Mouse (Mus musculus) kidney, adult 11 months (tissue): ENCODE measurements around the gene Nek2.

Source experiments
- DNase-seq: peaks from one replicate; pipeline ENCODE4 v3.0.0; 2022

Gene Nek2

DNA sequence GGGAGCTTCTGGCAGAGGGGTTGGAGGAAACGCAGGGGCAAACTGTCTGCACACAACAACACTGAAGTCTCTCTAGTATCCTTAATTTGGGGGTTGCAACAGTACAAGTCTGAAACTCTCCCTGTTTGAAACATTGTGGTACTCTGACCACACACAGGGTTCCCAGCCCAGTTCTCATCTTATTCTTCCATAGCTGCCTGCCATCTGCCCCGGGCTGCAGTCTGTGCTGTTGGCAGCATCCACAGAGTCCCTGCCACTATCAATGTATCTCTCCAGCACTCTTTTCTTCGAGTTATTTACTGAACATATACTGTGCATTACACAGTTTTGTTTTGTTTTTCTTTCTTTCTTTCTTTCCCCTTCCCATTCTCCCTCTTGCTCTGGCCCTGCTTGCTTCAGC lies 4.6 kb upstream of the Nek2 start:
- no peak for DNase-seq

DNA sequence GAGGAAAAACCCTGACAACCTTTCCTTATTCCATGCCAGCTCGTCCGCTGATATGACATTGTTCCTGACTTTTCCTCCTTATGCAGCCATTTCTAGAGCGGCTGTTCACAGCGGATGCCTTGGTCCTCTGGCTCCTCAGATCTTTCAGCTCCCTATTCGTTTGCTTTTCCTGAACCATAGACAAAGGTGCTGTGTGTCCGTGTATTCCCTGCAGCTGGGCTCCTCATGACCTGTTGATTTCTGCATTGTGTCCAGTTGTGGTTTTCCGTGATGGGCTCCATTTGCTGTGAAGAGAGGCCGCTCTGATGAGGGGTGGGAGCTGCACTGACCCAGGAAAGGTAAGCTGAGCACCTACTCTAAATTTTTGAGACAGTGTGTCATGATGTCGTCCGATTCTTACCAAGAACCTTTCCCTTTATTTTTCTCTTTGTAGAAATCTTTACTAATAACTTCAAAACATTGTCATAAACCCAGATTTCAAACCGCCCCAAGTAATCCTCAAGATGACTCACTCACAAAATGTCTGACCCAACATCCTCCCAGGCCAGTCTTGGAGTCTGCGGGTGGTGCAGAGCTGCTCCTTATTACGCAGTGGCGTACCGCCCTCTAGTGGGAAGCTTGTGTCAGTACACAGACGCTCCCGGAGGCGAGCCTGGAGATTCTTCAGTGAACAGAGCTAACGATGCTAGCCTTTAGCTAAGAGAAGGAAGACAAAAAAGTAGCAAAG lies 3.7 kb upstream of the Nek2 start:
- peak; percentile 65 for DNase-seq

DNA sequence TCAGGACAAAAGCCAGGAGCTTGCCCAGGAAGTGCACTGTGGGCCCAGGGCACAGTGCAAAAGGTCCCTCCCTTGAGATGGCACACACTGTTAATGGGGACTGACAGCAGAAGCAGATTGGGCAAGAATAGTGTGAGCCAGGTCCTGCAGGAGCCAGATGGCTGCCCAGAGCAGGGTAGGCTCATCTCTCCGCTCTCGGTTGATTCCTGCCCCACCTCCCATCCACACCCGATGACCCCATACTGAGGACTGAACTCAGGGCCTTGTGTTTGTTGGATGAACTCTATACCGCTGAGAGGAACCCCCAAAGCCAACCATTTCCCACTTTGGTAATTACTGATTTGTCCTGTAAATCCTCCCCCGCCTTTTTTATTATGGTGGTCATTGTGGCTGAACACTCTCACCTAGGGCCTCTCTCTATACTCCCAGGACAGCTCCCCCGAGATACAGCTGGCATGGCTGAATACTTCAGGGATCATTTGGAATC lies 3.1 kb upstream of the Nek2 start:
- no peak for DNase-seq

DNA sequence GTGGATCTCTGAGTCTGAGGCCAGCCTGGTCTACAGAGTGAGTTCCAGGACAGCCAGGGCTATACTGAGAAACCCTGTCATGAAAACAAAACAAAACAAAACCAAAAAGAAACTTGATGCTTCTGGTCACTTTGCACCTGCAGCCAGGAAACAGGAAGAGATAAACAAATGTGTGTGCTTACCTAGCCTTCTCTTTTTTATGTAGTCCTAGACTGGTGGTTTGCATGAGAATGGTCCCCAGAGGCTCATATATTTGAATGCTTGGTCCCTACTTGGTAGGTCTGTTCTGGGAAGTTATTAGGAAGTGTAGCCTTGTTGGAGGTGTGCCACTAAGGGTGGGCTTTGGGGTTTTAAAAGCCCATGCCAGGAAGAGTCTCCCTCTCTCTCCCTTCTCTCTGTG lies 2.2 kb upstream of the Nek2 start:
- no peak for DNase-seq

DNA sequence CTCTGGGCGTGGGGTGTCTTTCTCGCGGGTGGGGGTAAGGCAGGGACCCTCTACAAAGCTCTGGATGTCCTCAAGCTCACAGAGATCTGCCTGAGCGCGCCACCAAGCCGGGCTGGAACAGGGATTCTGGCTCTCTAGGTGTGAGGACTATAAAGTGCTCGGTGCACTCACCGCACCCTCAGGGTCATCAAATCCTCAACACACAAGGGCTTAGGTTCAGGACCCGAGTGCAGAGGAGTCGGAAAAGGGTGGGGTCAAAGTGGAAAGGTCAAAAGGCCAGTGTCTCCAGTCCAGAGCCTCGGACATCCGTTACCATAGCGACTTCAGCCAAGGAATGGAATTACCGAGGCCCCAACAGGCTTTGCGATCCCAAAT lies 306 bp upstream of the Nek2 start:
- DNase-seq: no peak

DNA sequence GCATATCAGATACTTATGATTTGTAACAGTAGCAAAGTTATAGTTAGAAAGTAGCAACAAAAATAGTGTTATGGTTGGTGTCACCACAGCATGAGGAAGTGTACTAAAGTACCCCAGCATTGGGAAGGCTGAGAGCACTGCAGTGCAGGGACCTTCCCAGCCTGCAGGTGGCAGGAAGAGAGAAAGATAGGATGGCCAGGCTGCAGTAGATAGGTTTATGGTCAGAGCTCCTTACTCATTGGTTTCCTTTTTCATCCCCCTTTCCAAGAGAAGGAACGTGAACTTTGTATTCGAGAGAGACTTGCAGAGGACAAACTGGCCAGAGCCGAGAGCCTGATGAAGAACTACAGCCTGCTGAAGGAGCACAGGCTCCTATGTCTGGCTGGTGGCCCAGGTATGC lies 7.9 kb downstream of the Nek2 start:
- peak; percentile 34 for DNase-seq

DNA sequence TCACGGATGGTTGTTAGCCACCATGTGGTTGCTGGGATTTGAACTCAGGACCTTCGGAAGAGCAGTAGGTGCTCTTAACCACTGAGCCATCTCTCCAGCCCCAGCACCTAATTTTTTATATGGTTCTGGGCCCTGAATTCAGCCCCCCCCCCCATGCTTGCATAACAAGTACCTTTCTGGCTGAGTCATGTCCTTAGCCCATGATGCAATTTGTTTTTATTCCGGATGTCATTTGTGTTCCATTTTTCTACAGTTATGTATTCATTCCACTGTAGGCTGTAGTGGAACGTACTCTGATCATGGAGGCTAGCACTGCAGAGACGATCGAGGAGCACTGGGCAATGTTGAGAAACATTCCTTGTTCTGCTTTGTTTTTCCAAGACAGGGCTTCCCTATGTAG lies 12.2 kb downstream of the Nek2 start:
- no peak for DNase-seq

DNA sequence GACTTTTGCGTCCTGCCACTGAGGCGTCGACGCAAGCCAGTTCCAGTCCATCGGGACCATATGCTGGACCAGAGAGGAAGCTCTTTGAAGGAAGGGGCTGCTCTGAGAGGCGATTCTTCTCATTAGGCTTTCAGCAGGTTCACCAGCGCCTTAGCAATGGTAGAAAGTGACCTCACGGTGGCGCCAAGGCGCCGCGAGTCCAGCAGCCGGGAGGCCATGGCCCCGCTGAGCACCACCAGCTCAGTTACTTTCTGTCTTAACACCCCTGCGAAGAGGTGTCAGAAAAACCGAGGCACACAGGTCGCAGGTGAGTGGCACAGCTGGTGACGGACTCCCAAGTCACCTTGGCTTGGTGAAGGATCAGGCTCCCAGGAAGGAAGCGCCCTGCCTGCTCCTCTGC lies 13.6 kb downstream of the Nek2 start:
- peak; percentile 62 for DNase-seq

DNA sequence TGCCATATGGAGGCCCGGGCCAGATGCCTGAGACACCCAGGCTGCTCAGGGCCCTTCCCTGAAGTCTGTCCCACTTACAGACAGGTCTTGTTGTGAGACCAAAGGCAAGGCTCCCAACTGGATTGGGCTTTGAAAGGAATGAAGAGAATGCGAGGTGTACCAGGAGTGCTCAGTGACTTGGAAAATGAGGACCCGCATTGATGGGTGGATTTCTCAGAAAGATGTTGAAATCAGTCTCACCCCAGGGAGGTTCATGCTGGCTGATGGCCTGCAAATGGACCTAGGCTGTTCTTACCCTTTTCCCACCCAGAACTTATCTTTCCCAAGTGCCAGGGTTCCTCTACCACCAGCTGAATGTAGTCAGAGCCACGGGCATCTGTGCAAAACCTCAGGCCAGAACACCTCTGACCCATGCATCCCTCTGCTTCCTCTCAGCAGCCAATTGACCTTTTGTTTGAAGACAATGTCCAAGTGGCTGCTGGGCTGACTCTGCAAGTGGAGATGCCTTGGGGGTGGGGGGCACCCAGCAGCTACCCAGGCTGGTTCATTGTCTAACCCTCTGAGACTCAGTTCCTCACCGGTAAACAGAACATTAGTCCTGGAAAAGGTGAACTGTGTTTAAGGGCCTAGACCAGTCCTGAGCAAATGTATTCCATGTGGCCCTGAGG lies 15.2 kb downstream of the Nek2 start:
- DNase-seq: peak; percentile 65

DNA sequence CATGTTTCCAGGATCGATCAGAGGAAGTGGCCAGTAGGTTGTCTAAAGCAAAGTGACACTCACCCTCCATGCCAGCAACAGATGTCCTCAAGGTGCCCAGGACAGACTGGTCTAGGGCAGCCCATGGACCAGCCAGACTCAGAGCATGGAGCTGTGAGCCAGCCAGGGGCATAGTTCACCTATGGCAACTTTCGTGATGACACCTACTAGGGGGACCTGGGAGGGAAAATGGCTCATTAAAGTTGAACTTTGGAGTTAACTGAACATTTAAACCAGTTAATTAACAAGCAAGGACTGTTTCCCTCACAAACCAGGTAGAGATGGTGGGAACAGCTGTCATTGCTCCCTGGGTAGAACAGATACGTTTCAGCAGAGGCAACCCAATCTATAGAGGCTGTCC lies 16.4 kb downstream of the Nek2 start:
- peak; percentile 76 for DNase-seq

DNA sequence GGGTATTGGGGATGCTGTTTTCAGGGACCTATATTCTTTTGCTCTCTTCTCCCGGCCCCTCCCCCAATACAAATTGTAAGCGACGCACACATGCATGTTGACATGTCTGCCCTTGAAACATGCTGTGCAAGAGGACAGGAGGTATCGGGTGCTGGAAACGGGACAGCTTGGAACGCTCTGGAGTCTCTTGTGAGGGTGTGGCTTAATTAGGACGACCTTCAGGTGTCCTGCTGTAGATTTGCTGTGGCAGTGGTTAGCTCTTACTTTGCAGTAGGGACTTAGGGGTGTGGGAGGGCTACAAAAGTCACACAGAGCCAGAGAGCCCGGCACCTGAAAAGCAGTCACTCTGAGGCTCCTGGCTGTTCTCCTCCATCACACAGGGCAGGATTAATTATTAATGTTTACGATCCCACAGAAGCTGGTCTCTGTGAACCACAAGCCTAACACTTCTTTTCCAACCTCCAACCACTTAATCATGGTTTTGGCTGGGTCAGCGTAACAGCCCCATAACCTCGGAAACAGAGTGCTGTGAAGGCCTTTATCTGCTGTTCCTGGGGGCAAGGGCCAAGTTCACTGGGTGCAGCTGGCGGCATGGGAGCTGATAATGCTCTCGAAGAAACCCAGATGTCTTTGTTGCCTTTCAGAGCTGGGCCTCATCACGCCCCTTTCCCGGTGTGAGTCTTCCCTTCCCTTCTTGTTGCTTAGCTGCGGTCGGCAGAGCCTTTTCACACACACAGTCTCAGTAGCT lies 17.9 kb downstream of the Nek2 start:
- DNase-seq: peak; percentile 83

DNA sequence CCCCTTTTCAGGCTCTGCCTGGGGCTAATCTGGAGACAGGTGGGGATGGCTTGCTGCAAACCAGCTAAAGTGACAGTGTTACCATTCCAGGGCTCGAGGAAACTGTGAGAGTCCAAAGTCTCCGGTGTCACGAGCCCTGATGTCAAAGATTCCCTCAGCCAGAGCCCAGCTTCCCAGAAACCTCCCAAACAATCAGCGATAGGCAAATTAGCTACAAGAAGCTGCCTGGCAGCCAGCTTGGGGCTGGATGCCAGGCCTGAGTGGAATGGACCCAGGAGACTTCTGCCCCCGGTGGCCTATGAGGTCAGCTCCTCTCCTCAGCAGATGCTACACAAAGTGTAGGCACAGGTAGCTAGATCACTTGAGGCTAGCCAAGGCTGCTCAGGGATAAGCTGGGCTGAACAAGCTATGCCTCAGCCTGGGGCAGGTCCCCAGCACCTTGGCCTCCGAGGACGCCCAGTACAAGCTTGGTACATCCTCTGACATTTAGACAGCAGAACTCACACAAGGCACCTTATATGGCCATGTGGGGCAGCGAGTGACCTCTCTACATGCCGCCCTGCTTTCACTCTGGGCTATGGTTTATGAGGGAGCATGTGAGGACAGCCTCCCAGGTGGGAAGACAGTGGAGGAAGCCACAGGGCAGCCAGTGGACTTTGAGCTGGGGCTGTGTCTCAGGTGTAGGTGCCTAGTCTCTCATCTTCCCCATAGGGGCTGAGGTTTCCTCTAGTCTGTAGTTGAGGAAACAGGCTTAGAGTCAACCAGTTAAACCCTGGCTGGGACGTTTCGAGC lies 19.7 kb downstream of the Nek2 start:
- peak; percentile 75 for DNase-seq

DNA sequence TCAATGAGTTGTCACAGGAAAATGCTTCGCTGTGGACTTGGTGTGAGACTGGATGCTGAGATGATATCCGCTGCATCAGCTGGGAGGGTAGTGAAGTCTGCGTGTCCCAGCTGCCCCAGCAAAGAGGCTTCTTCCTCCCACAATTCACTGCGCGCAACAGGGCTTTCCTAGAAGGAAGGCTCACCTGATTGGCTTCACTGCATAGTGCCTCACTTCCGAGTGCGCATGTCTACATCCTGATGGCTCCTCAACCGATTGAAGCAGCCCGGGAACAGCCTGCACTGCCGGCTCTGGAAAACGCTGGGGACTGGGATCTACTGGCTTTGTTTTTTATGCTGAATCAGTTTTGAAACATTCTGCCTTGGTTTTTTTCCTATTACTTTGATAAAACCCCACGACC lies 21.0 kb downstream of the Nek2 start:
- DNase-seq: no peak

DNA sequence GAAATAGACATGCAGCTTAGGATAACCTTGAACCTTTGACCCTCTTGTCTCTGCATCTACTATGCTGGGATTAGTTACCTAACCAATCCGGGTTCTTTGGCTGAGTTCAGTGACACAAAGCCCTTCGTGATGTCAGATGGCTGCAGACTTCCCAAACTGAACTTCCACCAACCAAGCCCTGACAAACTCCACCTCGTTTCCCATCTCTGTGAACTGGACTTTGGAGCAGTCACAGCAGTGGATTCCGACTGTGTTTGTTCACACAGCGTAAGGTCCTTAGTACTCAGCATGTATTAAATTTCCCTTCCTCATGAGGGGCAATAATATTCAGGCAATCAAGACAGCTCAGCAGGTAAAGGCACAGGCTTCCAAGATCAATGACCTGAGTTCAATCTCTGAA lies 25.4 kb downstream of the Nek2 start:
- peak; percentile 34 for DNase-seq

DNA sequence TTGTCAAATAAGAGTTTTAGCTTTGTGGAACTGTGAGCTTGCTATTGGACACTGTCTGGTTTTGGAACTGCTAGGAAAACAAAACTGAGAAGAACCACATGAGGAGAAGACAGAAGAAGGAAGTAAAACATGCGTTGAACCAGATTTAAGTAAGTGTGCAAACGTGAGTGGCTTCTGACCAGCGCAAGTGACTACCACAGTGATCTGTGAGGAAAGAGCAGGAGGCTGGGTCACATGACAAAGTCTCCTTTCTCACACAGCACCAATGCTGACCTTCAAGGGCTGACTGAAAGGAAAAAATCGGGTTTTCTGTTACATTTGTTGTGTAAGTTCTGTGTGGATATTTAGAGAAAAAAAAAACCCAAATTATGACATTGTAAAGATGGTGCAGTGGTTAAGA lies 28.3 kb downstream of the Nek2 start:
- no peak for DNase-seq

DNA sequence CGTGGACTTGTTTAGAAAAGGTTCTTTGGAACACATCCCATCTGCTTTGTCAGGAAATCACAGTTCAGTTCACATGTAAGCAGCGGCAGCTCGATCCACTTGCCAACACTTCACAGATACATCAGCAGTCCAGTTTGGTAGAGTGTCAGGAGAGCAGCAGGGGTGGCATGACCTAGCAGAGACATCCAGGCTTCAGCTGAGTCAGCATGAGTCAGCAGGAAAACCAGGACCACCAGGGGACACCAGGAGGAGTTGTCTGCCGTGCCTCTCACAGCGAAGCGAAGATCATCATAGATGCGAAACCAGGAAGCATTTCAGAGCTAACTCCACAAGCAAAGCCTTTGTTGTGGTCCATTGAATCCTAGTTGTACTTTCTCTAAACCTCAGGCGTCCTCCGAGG lies 32.2 kb downstream of the Nek2 start:
- DNase-seq: no peak

DNA sequence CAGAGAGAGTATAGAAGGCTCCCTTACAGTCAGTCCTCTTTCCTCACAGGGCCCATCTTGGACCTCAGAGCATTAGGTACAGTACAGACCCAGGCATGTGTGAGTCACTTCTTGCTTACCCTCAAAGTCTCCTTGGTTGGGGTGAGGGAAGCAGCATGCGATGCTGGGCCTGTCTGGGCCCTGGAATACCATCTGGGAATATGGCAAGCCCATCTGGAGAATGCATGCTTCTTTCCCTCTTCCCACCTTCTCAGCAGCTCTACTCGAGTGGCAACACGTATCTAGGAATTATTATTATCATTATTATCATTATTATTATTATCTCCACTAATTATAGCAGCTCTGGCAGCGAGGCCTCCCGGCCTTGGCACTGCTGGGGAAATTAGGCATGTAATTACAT lies 33.5 kb downstream of the Nek2 start:
- no peak for DNase-seq

DNA sequence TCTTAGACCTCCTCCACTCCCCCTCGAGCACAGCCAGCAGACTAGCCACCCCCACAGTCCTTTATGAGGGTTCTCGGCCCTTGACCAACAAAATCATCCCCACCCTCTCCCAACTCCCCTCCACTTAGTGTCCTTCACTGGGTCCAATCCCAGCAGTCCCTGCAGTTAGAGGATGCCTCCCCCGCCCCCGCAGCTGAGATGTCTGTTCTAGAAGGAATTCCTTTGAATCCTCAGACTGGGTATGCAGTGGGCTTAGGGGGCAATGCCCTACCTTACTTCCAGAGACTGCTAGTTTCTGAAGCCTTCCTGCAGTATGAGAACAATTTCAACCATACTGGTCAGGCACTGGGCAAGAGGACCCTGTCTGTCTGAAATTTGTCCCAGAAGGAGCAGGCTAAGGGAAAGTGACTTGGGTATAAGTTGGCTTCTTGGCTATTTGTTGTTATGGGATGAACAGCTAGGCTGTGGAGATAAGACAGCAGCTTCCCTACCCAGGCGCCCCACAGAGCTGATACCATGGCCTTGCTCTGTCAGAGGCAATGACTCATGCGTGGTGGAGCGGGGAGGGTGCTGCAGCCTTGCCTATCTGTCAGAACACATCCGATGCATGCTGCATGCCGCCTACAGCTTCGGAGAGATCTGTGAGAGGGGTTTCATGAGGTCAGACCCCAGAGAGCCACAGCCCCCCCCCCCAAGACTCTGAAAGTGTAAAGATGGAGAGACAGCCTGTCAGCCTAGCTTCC lies 34.1 kb downstream of the Nek2 start:
- DNase-seq: no peak

DNA sequence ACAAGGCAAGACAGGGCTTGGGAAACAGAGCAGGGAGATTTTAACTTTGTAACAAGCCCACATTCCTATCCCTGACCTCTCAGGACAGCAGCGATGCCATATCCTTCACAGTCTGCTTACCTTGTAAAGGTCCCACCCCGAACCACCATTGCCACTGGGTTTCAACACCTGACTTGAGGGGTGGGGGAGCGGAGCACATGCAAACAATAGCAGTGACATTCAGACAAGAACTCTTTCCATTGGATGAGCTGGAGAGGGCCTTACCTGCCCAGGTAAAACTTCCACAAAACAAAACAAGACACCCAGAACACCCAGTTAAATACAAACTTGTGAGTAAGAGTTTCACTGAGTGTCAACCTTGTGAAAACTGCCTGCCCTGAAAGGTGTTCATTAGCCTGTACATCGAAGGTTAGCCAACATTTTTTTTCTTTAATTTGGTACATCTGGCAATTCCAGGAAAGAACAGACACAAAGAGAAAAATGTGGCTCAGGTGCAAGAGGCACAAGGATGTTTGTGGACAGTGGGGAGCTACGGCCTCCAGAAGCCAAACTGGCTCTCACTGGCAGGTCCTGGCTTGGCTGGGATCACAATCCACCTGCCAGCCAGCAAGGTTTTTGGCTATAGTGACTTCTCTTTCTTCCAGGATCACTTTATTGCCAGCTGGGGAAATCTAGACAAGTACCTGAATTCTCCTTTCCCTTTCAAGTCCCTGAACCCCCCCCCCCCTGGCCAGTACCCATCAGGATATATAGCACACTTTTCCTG lies 35.8 kb downstream of the Nek2 start:
- peak; percentile 55 for DNase-seq

DNA sequence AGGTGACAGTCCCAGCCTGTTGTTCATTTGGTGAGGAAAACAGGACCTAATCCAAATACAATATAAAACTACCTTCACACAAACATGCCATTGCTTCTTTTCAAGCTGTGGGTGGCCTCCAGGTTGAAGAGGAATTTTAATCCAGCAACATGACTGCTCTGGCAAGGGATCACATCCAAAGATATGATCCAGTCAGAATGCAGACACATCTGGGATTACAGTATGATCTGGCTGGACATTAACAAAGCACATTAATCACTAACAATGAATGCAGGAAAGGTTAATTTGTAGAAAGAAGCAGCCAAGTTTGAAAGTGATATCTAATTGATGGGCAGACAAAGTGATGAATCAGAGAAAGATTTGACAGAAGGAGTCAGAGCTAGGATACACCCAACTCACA lies 36.9 kb downstream of the Nek2 start:
- DNase-seq: peak; percentile 30

DNA sequence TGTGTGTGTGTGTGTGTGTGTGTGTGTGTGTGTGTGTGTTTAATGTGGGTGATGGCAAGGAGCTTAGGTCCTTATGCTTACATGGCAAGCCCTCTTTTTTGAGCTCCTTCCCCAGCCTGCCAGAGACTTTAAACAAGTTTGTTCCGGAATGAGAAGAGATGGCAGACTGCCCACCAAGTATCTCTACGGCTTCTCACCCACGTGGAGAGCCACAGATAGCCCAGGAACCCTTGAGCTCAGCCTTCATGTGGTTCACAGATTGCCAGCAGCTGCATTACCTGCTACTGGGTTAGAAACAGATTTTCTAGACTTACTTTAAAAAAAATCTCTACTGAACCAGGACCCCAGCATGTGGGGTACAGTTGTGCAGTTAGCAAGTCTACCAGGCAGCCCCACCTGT lies 38.6 kb downstream of the Nek2 start:
- no peak for DNase-seq

DNA sequence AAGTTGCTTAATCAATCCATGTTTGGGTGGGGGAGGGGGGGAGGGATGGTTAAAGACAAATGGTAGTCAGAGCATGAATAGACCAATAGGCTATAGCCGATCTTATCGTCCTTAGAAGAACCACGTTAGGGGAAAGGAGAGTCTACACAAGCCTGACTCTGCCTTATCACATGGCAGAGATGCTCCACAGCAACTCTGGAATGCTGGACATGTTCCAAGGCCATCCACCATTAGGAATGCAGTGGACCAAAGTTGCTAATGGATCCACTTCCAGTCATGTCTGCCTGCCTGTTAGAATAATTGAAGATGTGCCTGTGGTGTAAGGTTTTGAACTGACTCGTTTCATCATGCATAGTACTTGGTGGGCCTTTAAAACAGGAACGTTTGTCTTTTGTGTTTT lies 40.0 kb downstream of the Nek2 start:
- no peak for DNase-seq
